Mouse (Mus musculus): ENCODE measurements at regions not wholly inside any gene's neighbourhood (a gene's known extent, or its start where the extent isn't known, plus 50 kb on each side); places are given as distances from the start of the nearest gene placed in this dataset.
A peak's percentile ranks its signal among the peaks of the same experiment; 100 is the strongest.

GRCm38 (mm10) chr10:96330639-96331487 lies 194.5 kb downstream of the Gm5426 start:
- DNase-seq = no peak

GRCm38 (mm10) chr10:96332731-96333201 lies 196.4 kb downstream of the Gm5426 start:
- DNase-seq = peak; percentile 60 to 72

- DNase-seq = peak; percentile 55 to 62
Measured at GRCm38 (mm10) chr10:96333224-96333623, 196.8 kb downstream of the Gm5426 start.

GRCm38 (mm10) chr10:96336271-96336670 lies 199.9 kb downstream of the Gm5426 start:
- DNase-seq = no peak

GRCm38 (mm10) chr10:96337088-96337666 lies 200.8 kb downstream of the Gm5426 start:
- DNase-seq = no peak

GRCm38 (mm10) chr10:96337797-96338608 lies 201.6 kb downstream of the Gm5426 start:
- DNase-seq = no peak

GRCm38 (mm10) chr10:96338609-96338978 lies 202.2 kb downstream of the Gm5426 start:
- no peak for DNase-seq

- no peak for DNase-seq
Measured at GRCm38 (mm10) chr10:96342476-96342875, 206.1 kb downstream of the Gm5426 start.

- no peak for DNase-seq
Measured at GRCm38 (mm10) chr10:96343666-96344065, 207.3 kb downstream of the Gm5426 start.

- no peak for DNase-seq
Measured at GRCm38 (mm10) chr10:96350692-96351091, 214.3 kb downstream of the Gm5426 start.

GRCm38 (mm10) chr10:96351320-96351719 lies 214.9 kb downstream of the Gm5426 start:
- no peak for DNase-seq

GRCm38 (mm10) chr10:96356980-96357624 lies 220.7 kb downstream of the Gm5426 start:
- no peak for DNase-seq

GRCm38 (mm10) chr10:96357632-96358031 lies 221.2 kb downstream of the Gm5426 start:
- DNase-seq = no peak

- DNase-seq = no peak
Measured at GRCm38 (mm10) chr10:96358984-96359383, 222.6 kb downstream of the Gm5426 start.

- DNase-seq = no peak
Measured at GRCm38 (mm10) chr10:96362211-96362610, 225.8 kb downstream of the Gm5426 start.

GRCm38 (mm10) chr10:96363867-96364266 lies 227.5 kb downstream of the Gm5426 start:
- DNase-seq = no peak

- no peak for DNase-seq
Measured at GRCm38 (mm10) chr10:96365101-96365500, 228.7 kb downstream of the Gm5426 start.

GRCm38 (mm10) chr10:96366871-96367270 lies 230.5 kb downstream of the Gm5426 start:
- DNase-seq = no peak

- DNase-seq = peak; percentile 83 to 88
Measured at GRCm38 (mm10) chr10:96370547-96371320, 234.3 kb downstream of the Gm5426 start.

GRCm38 (mm10) chr10:96371321-96371653 lies 234.9 kb downstream of the Gm5426 start:
- no peak for DNase-seq

GRCm38 (mm10) chr10:96372616-96373346 lies 236.4 kb downstream of the Gm5426 start:
- DNase-seq = no peak

All from spleen, adult 18-20 months (tissue).